Mouse (Mus musculus) liver, embryonic 16.5 days (tissue): ENCODE measurements at regions not wholly inside any gene's neighbourhood (a gene's known extent, or its start where the extent isn't known, plus 50 kb on each side); places are given as distances from the start of the nearest gene placed in this dataset.
"Not testable (repeated sequence)": the region's sequence is repeated elsewhere in the genome, so short reads cannot be mapped to it uniquely, and the experiment has no call there.

Experiments
- ATAC-seq: fragments of 200-750 bp; cut with Nextera tagmentation; 2 replicates; pipeline ENCODE4 v1.8.0; 2017; ENCODE audit warnings: low read depth, mild to moderate bottlenecking, moderate number of reproducible peaks, moderate library complexity
- H3K27ac ChIP-seq: fragments of 300-500 bp; sonication (generic); 2 replicates; pipeline ENCODE4 v1.5.1; 2014; ENCODE audit warnings: mild to moderate bottlenecking, low read length
- H3K27me3 ChIP-seq: fragments of 300-500 bp; sonication (generic); 2 replicates; pipeline ENCODE4 v1.6.1; 2014; ENCODE audit warnings: low read depth, low read length, mixed read lengths; ENCODE audit not compliant: control insufficient read depth, insufficient read depth
- H3K36me3 ChIP-seq: fragments of 300-500 bp; sonication (generic); 2 replicates; pipeline ENCODE4 v1.6.1; 2014; ENCODE audit warnings: mild to moderate bottlenecking; ENCODE audit not compliant: control insufficient read depth, insufficient read depth
- H3K4me1 ChIP-seq: fragments of 300-500 bp; sonication (generic); 2 replicates; pipeline ENCODE4 v1.6.1; 2014; ENCODE audit warnings: low read depth, low read length, mixed read lengths; ENCODE audit not compliant: control insufficient read depth
- H3K4me2 ChIP-seq: fragments of 300-500 bp; sonication (generic); 2 replicates; pipeline ENCODE4 v1.6.1; 2014; ENCODE audit warnings: low read depth, low read length, mixed read lengths
- H3K4me3 ChIP-seq: fragments of 300-500 bp; sonication (generic); 2 replicates; pipeline ENCODE4 v1.5.1; 2014; ENCODE audit warnings: low read depth, mild to moderate bottlenecking, low read length
- H3K9ac ChIP-seq: fragments of 300-500 bp; sonication (generic); 2 replicates; pipeline ENCODE4 v1.6.1; 2014; ENCODE audit warnings: low read depth, low read length
- H3K9me3 ChIP-seq: fragments of 300-500 bp; sonication (generic); replicated peaks from 2 replicates; pipeline ENCODE4 v1.6.1; 2016; ENCODE audit warnings: low read length; ENCODE audit not compliant: control insufficient read depth
- WGBS: fragments of 180-500 bp; shearing (Covaris S2); extraction: QIAGEN DNeasy Blood & Tissue Kit; methylation state at CpG from one replicate; pipeline ENCODE4 v1.1.7; 2014; ENCODE audit not compliant: insufficient replicate concordance; 5-methylcytosine and 5-hydroxymethylcytosine counted together

GRCm38 (mm10) chr3:78964231-78964858 lies 322.0 kb downstream of the Rapgef2 start:
- Histone ChIP-seq H3K4me3 (no peak overlapping the region), H3K27me3 (peaks cover 4% of the 10 kb centered on the region), H3K4me1 (no peaks in the 10 kb centered on the region), H3K4me2 (no peak overlapping the region), H3K36me3 (no peaks in the 10 kb centered on the region), H3K27ac (no peak overlapping the region), H3K9ac (no peak overlapping the region), H3K9me3 (no peaks in the 10 kb centered on the region)
- no peak for ATAC-seq
- 24% methylated on average over 9 of the region's 9 CpGs for WGBS

- ATAC-seq, result no peak
- H3K27ac ChIP-seq, result no peak overlapping the region
- no peaks in the 10 kb centered on the region for H3K27me3 ChIP-seq
- H3K4me1 ChIP-seq, result no peaks in the 10 kb centered on the region
- H3K4me2 ChIP-seq, result no peak overlapping the region
- H3K36me3 ChIP-seq, result no peaks in the 10 kb centered on the region
- no peak overlapping the region for H3K4me3 ChIP-seq
- 11% methylated on average over 1 of the region's 1 CpGs for WGBS
- H3K9ac ChIP-seq, result no peak overlapping the region
- no peaks in the 10 kb centered on the region for H3K9me3 ChIP-seq
Measured at GRCm38 (mm10) chr3:78958781-78959180, 327.5 kb downstream of the Rapgef2 start.

GRCm38 (mm10) chr3:78955364-78955763 lies 331.0 kb downstream of the Rapgef2 start:
- ATAC-seq, result no peak

GRCm38 (mm10) chr3:78949385-78949784 lies 336.9 kb downstream of the Rapgef2 start:
- WGBS, result 64% methylated on average over 6 of the region's 7 CpGs
- H3K4me3 ChIP-seq, ATAC-seq, H3K4me1 ChIP-seq, H3K4me2 ChIP-seq, H3K9me3 ChIP-seq, H3K27ac ChIP-seq, H3K9ac ChIP-seq, H3K36me3 ChIP-seq, H3K27me3 ChIP-seq: not testable (repeated sequence)

More at GRCm38 (mm10) chr3:78955364-78955763, 331.0 kb downstream of the Rapgef2 start:
- no peak overlapping the region for H3K9ac ChIP-seq
- H3K27me3 ChIP-seq, result no peaks in the 10 kb centered on the region
- no peaks in the 10 kb centered on the region for H3K4me1 ChIP-seq
- H3K4me2 ChIP-seq, result no peak overlapping the region
- 61% methylated on average over 7 of the region's 7 CpGs for WGBS
- H3K4me3 ChIP-seq, result no peak overlapping the region
- no peaks in the 10 kb centered on the region for H3K9me3 ChIP-seq
- no peak overlapping the region for H3K27ac ChIP-seq
- H3K36me3 ChIP-seq, result no peaks in the 10 kb centered on the region

- WGBS, result 76% methylated on average over 9 of the region's 9 CpGs
- ATAC-seq, result no peak
- H3K27ac ChIP-seq, result no peak overlapping the region
Measured at GRCm38 (mm10) chr3:78948700-78949099, 337.6 kb downstream of the Rapgef2 start.

GRCm38 (mm10) chr3:78948171-78948570 lies 338.1 kb downstream of the Rapgef2 start:
- no peaks in the 10 kb centered on the region for H3K27me3 ChIP-seq
- H3K4me2 ChIP-seq, result no peak overlapping the region
- no peak overlapping the region for H3K27ac ChIP-seq
- H3K9me3 ChIP-seq, result no peaks in the 10 kb centered on the region
- H3K9ac ChIP-seq, result no peak overlapping the region
- no peak for ATAC-seq
- no peaks in the 10 kb centered on the region for H3K36me3 ChIP-seq
- H3K4me1 ChIP-seq, result no peaks in the 10 kb centered on the region
- H3K4me3 ChIP-seq, result no peak overlapping the region
- WGBS, result 17% methylated on average over 8 of the region's 8 CpGs

More at GRCm38 (mm10) chr3:78948700-78949099, 337.6 kb downstream of the Rapgef2 start:
- Histone ChIP-seq H3K4me3 (no peak overlapping the region), H3K27me3 (no peaks in the 10 kb centered on the region), H3K4me1 (no peaks in the 10 kb centered on the region), H3K9ac (no peak overlapping the region), H3K36me3 (no peaks in the 10 kb centered on the region), H3K9me3 (no peaks in the 10 kb centered on the region), H3K4me2 (no peak overlapping the region)

- H3K27me3 ChIP-seq, result no peaks in the 10 kb centered on the region
- H3K9ac ChIP-seq, result no peak overlapping the region
- H3K4me3 ChIP-seq, result no peak overlapping the region
- H3K27ac ChIP-seq, result no peak overlapping the region
- no peaks in the 10 kb centered on the region for H3K4me1 ChIP-seq
- H3K36me3 ChIP-seq, result no peaks in the 10 kb centered on the region
- 30% methylated on average over 9 of the region's 9 CpGs for WGBS
- no peak overlapping the region for H3K4me2 ChIP-seq
- no peak for ATAC-seq
- H3K9me3 ChIP-seq, result no peaks in the 10 kb centered on the region
Measured at GRCm38 (mm10) chr3:78947183-78947582, 339.1 kb downstream of the Rapgef2 start.

GRCm38 (mm10) chr3:78944185-78944584 lies 342.1 kb downstream of the Rapgef2 start:
- Histone ChIP-seq H3K9ac (no peak overlapping the region), H3K4me1 (no peaks in the 10 kb centered on the region), H3K27me3 (no peaks in the 10 kb centered on the region), H3K4me2 (no peak overlapping the region), H3K27ac (no peak overlapping the region), H3K36me3 (no peaks in the 10 kb centered on the region), H3K4me3 (no peak overlapping the region), H3K9me3 (no peaks in the 10 kb centered on the region)
- 37% methylated on average over 8 of the region's 8 CpGs for WGBS
- ATAC-seq, result no peak

GRCm38 (mm10) chr3:78932975-78933374 lies 353.3 kb downstream of the Rapgef2 start:
- no peaks in the 10 kb centered on the region for H3K9me3 ChIP-seq
- H3K4me2 ChIP-seq, result no peak overlapping the region
- no peaks in the 10 kb centered on the region for H3K27me3 ChIP-seq
- H3K36me3 ChIP-seq, result no peaks in the 10 kb centered on the region
- H3K27ac ChIP-seq, result no peak overlapping the region
- WGBS, result 58% methylated on average over 3 of the region's 3 CpGs
- H3K4me1 ChIP-seq, result no peaks in the 10 kb centered on the region
- H3K9ac ChIP-seq, result no peak overlapping the region
- ATAC-seq, result no peak
- H3K4me3 ChIP-seq, result no peak overlapping the region
